Mouse (Mus musculus): ENCODE data around the gene Fosl1. TPM values are rescaled to one million over a fixed set of nuclear protein-coding genes. Genes with fewer than 3 reads are reported as not detected.

Fosl1 gene
- polyA plus RNA-seq, 1 experiment from 2014 or later: not detected

GRCm38 (mm10) chr19:5425906-5426565, 21.3 kb upstream of the Fosl1 start:
- no peak for ATAC-seq (ENCODE audit: borderline replicate concordance, extremely low read depth, low FRiP score, low TSS enrichment)
- 82% methylated on average over 18 of the region's 18 CpGs for WGBS
- Histone ChIP-seq H3K9me3 (no peaks in the 10 kb centered on the region), H3K4me2 (peak overlapping the region; percentile 70), H3K4me3 (peak overlapping the region; percentile 79), H3K9ac (peak overlapping the region; percentile 94), H3K4me1 (peaks cover 31% of the 10 kb centered on the region), H3K36me3 (peaks cover 34% of the 10 kb centered on the region), H3K27me3 (no peaks in the 10 kb centered on the region), H3K27ac (peak overlapping the region; percentile 77; the same call in 1 of the 2 replicates)

GRCm38 (mm10) chr19:5426640-5427290, 20.6 kb upstream of the Fosl1 start:
- H3K9ac ChIP-seq: no peak overlapping the region
- H3K27ac ChIP-seq: no peak overlapping the region
- H3K27me3 ChIP-seq: no peaks in the 10 kb centered on the region
- no peaks in the 10 kb centered on the region for H3K9me3 ChIP-seq
- peak overlapping the region; percentile 79; the same call in 1 of the 2 replicates for H3K4me3 ChIP-seq
- H3K4me2 ChIP-seq: peak overlapping the region; percentile 70; the same call in 1 of the 2 replicates
- H3K4me1 ChIP-seq: peaks cover 31% of the 10 kb centered on the region
- peaks cover 27% of the 10 kb centered on the region for H3K36me3 ChIP-seq
- WGBS: 86% methylated on average over 13 of the region's 13 CpGs
- no peak for ATAC-seq (ENCODE audit: borderline replicate concordance, extremely low read depth, low FRiP score, low TSS enrichment)

GRCm38 (mm10) chr19:5428083-5428482, 19.3 kb upstream of the Fosl1 start:
- Histone ChIP-seq H3K36me3 (peaks cover 15% of the 10 kb centered on the region), H3K9ac (no peak overlapping the region), H3K4me3 (no peak overlapping the region), H3K4me2 (no peak overlapping the region), H3K27ac (no peak overlapping the region), H3K27me3 (no peaks in the 10 kb centered on the region), H3K4me1 (peaks cover 34% of the 10 kb centered on the region), H3K9me3 (no peaks in the 10 kb centered on the region)
- ATAC-seq (ENCODE audit: borderline replicate concordance, extremely low read depth, low FRiP score, low TSS enrichment): no peak
- 86% methylated on average over 2 of the region's 2 CpGs for WGBS

- Histone ChIP-seq H3K9ac (no peak overlapping the region), H3K27me3 (no peaks in the 10 kb centered on the region), H3K4me1 (peaks cover 36% of the 10 kb centered on the region), H3K4me3 (no peak overlapping the region), H3K27ac (no peak overlapping the region), H3K4me2 (no peak overlapping the region), H3K36me3 (peaks cover 14% of the 10 kb centered on the region), H3K9me3 (no peaks in the 10 kb centered on the region)
- no peak for ATAC-seq (ENCODE audit: borderline replicate concordance, extremely low read depth, low FRiP score, low TSS enrichment)
- WGBS: 62% methylated on average over 4 of the region's 4 CpGs
These were observed 18.1 kb upstream of the Fosl1 start for GRCm38 (mm10) chr19:5429219-5429618.

GRCm38 (mm10) chr19:5429806-5430205, 17.5 kb upstream of the Fosl1 start:
- H3K4me3 ChIP-seq: no peak overlapping the region
- H3K36me3 ChIP-seq: peaks cover 14% of the 10 kb centered on the region
- no peak overlapping the region for H3K27ac ChIP-seq
- peaks cover 36% of the 10 kb centered on the region for H3K4me1 ChIP-seq
- H3K4me2 ChIP-seq: no peak overlapping the region
- no peak for ATAC-seq (ENCODE audit: borderline replicate concordance, extremely low read depth, low FRiP score, low TSS enrichment)
- H3K27me3 ChIP-seq: no peaks in the 10 kb centered on the region
- H3K9me3 ChIP-seq: no peaks in the 10 kb centered on the region
- no peak overlapping the region for H3K9ac ChIP-seq
- 54% methylated on average over 8 of the region's 8 CpGs for WGBS

- Histone ChIP-seq H3K9ac (no peak overlapping the region), H3K4me3 (no peak overlapping the region), H3K4me2 (no peak overlapping the region), H3K4me1 (peaks cover 36% of the 10 kb centered on the region), H3K27ac (no peak overlapping the region), H3K36me3 (peaks cover 14% of the 10 kb centered on the region), H3K27me3 (no peaks in the 10 kb centered on the region), H3K9me3 (no peaks in the 10 kb centered on the region)
- WGBS: 72% methylated on average over 1 of the region's 1 CpGs
- ATAC-seq (ENCODE audit: borderline replicate concordance, extremely low read depth, low FRiP score, low TSS enrichment): no peak
These were observed 16.9 kb upstream of the Fosl1 start for GRCm38 (mm10) chr19:5430408-5430807.

- H3K4me1 ChIP-seq: peaks cover 22% of the 10 kb centered on the region
- H3K4me3 ChIP-seq: no peak overlapping the region
- H3K27ac ChIP-seq: no peak overlapping the region
- no peak overlapping the region for H3K4me2 ChIP-seq
- ATAC-seq (ENCODE audit: borderline replicate concordance, extremely low read depth, low FRiP score, low TSS enrichment): no peak
- H3K9ac ChIP-seq: no peak overlapping the region
- peaks cover 4% of the 10 kb centered on the region for H3K36me3 ChIP-seq
- H3K9me3 ChIP-seq: no peaks in the 10 kb centered on the region
- no peaks in the 10 kb centered on the region for H3K27me3 ChIP-seq
- 64% methylated on average over 4 of the region's 4 CpGs for WGBS
These were observed 15.4 kb upstream of the Fosl1 start for GRCm38 (mm10) chr19:5431911-5432464.

GRCm38 (mm10) chr19:5432992-5433852, 14.1 kb upstream of the Fosl1 start:
- no peaks in the 10 kb centered on the region for H3K9me3 ChIP-seq
- H3K4me3 ChIP-seq: peak overlapping the region; percentile 36
- peak overlapping the region; percentile 85 for H3K27ac ChIP-seq
- H3K4me2 ChIP-seq: peak overlapping the region; percentile 79
- peak; percentile 66 for ATAC-seq (ENCODE audit: borderline replicate concordance, extremely low read depth, low FRiP score, low TSS enrichment)
- H3K36me3 ChIP-seq: no peaks in the 10 kb centered on the region
- H3K9ac ChIP-seq: peak overlapping the region; percentile 36; the same call in 1 of the 2 replicates
- peaks cover 18% of the 10 kb centered on the region for H3K4me1 ChIP-seq
- no peaks in the 10 kb centered on the region for H3K27me3 ChIP-seq
- 2% methylated on average over 16 of the region's 16 CpGs for WGBS

- H3K4me3 ChIP-seq: peak overlapping the region; percentile 36; the same call in 1 of the 2 replicates
- ATAC-seq (ENCODE audit: borderline replicate concordance, extremely low read depth, low FRiP score, low TSS enrichment): no peak
These were observed 13.4 kb upstream of the Fosl1 start for GRCm38 (mm10) chr19:5433951-5434350.

GRCm38 (mm10) chr19:5444371-5444908, 2.9 kb upstream of the Fosl1 start:
- 57% methylated on average over 9 of the region's 9 CpGs for WGBS
- no peak overlapping the region for H3K9ac ChIP-seq
- H3K4me3 ChIP-seq: no peak overlapping the region
- no peaks in the 10 kb centered on the region for H3K9me3 ChIP-seq
- no peak overlapping the region for H3K4me2 ChIP-seq
- peaks cover 24% of the 10 kb centered on the region for H3K4me1 ChIP-seq
- no peaks in the 10 kb centered on the region for H3K36me3 ChIP-seq
- ATAC-seq (ENCODE audit: borderline replicate concordance, extremely low read depth, low FRiP score, low TSS enrichment): no peak
- H3K27ac ChIP-seq: no peak overlapping the region
- peaks cover 28% of the 10 kb centered on the region for H3K27me3 ChIP-seq

More at GRCm38 (mm10) chr19:5433951-5434350, 13.4 kb upstream of the Fosl1 start:
- WGBS: 47% methylated on average over 7 of the region's 7 CpGs
- no peaks in the 10 kb centered on the region for H3K36me3 ChIP-seq
- no peaks in the 10 kb centered on the region for H3K9me3 ChIP-seq
- H3K4me1 ChIP-seq: peaks cover 18% of the 10 kb centered on the region
- no peaks in the 10 kb centered on the region for H3K27me3 ChIP-seq
- H3K27ac ChIP-seq: peak overlapping the region; percentile 85
- H3K4me2 ChIP-seq: peak overlapping the region; percentile 79
- H3K9ac ChIP-seq: peak overlapping the region; percentile 36; the same call in 1 of the 2 replicates

- H3K4me1 ChIP-seq: peaks cover 24% of the 10 kb centered on the region
- peaks cover 33% of the 10 kb centered on the region for H3K27me3 ChIP-seq
- no peak for ATAC-seq (ENCODE audit: borderline replicate concordance, extremely low read depth, low FRiP score, low TSS enrichment)
- no peaks in the 10 kb centered on the region for H3K36me3 ChIP-seq
- no peak overlapping the region for H3K9ac ChIP-seq
- H3K27ac ChIP-seq: no peak overlapping the region
- WGBS: 13% methylated on average over 7 of the region's 7 CpGs
- no peak overlapping the region for H3K4me2 ChIP-seq
- no peak overlapping the region for H3K4me3 ChIP-seq
- no peaks in the 10 kb centered on the region for H3K9me3 ChIP-seq
These were observed 2.4 kb upstream of the Fosl1 start for GRCm38 (mm10) chr19:5444954-5445353.
